Mouse (Mus musculus): Measurements from ENCODE around the gene Rab36.

The Rab36 gene

GRCm38 (mm10) chr10:75045831-75046230, 9.0 kb downstream of the Rab36 start:
- DNase-seq: no peak

GRCm38 (mm10) chr10:75048711-75049110, 11.9 kb downstream of the Rab36 start:
- no peak for DNase-seq

- DNase-seq: no peak
Observed at GRCm38 (mm10) chr10:75051364-75052074, 14.7 kb downstream of the Rab36 start.

- DNase-seq: no peak
Observed at GRCm38 (mm10) chr10:75052902-75053301, 16.0 kb downstream of the Rab36 start.

GRCm38 (mm10) chr10:75053655-75054054, 16.8 kb downstream of the Rab36 start:
- DNase-seq: no peak

- DNase-seq: no peak
Observed at GRCm38 (mm10) chr10:75054125-75054524, 17.3 kb downstream of the Rab36 start.

GRCm38 (mm10) chr10:75055672-75056071, 18.8 kb downstream of the Rab36 start:
- DNase-seq: peak; percentile 58 to 59

GRCm38 (mm10) chr10:75056255-75056654, 19.4 kb downstream of the Rab36 start:
- no peak for DNase-seq

- no peak for DNase-seq
Observed at GRCm38 (mm10) chr10:75058336-75058735, 21.5 kb downstream of the Rab36 start.

- DNase-seq: peak in 1 of 2 experiments; percentile 18
Observed at GRCm38 (mm10) chr10:75058761-75059395, 22.0 kb downstream of the Rab36 start.

- DNase-seq: peak; percentile 76
Observed at GRCm38 (mm10) chr10:75059396-75059795, 22.5 kb downstream of the Rab36 start.

GRCm38 (mm10) chr10:75060217-75060842, 23.5 kb downstream of the Rab36 start, which contains the start of gene Bcr:
Gene Bcr (plus strand): TSS chr10:75060592.
- peak; percentile 64 to 70 for DNase-seq

GRCm38 (mm10) chr10:75060843-75061235, 24.0 kb downstream of the Rab36 start:
- peak; percentile 38 to 49 for DNase-seq

- peak; percentile 30 for DNase-seq
Observed at GRCm38 (mm10) chr10:75061341-75062188, 24.7 kb downstream of the Rab36 start.

GRCm38 (mm10) chr10:75062189-75062561, 25.3 kb downstream of the Rab36 start:
- DNase-seq: no peak

GRCm38 (mm10) chr10:75062621-75063020, 25.8 kb downstream of the Rab36 start:
- DNase-seq: peak; percentile 14 to 22

GRCm38 (mm10) chr10:75063301-75063965, 26.6 kb downstream of the Rab36 start:
- no peak for DNase-seq

GRCm38 (mm10) chr10:75065691-75066090, 28.8 kb downstream of the Rab36 start:
- DNase-seq: no peak

- no peak for DNase-seq
Observed at GRCm38 (mm10) chr10:75067446-75067845, 30.6 kb downstream of the Rab36 start.

GRCm38 (mm10) chr10:75068086-75068485, 31.2 kb downstream of the Rab36 start:
- no peak for DNase-seq

GRCm38 (mm10) chr10:75068624-75069328, 31.9 kb downstream of the Rab36 start:
- no peak for DNase-seq
